Mouse (Mus musculus) midbrain, embryonic 14.5 days (tissue): Measurements from ENCODE around the gene Smtn. TPM values are rescaled to one million over a fixed set of nuclear protein-coding genes. Genes with fewer than 3 reads are reported as not detected.

Source experiments
- ATAC-seq: fragments of 200-750 bp; cut with Nextera tagmentation; 2 replicates; pipeline ENCODE4 v1.8.0; 2017; ENCODE audit warnings: moderate number of reproducible peaks, moderate library complexity; ENCODE audit not compliant: low FRiP score, low TSS enrichment
- DNase-seq: peaks from one replicate; pipeline ENCODE4 v3.0.0-alpha.2; 2015
- H3K27ac ChIP-seq: fragments of 300-500 bp; sonication (generic); replicated peaks from 2 replicates; pipeline ENCODE4 v1.5.1; 2014; ENCODE audit warnings: mild to moderate bottlenecking, low read depth, low read length, moderate library complexity
- H3K27me3 ChIP-seq: fragments of 300-500 bp; sonication (generic); 2 replicates; pipeline ENCODE4 v1.6.1; 2014; ENCODE audit warnings: low read length, control low read depth, mixed read lengths; ENCODE audit not compliant: control insufficient read depth, insufficient read depth
- H3K36me3 ChIP-seq: fragments of 300-500 bp; sonication (generic); 2 replicates; pipeline ENCODE4 v1.6.1; 2014; ENCODE audit warnings: low read length, control low read depth; ENCODE audit not compliant: control insufficient read depth, insufficient read depth
- H3K4me1 ChIP-seq: fragments of 300-500 bp; sonication (generic); 2 replicates; pipeline ENCODE4 v1.6.1; 2014; ENCODE audit warnings: mild to moderate bottlenecking, antibody characterized with exemption, low read length, control low read depth; ENCODE audit not compliant: control insufficient read depth, insufficient read depth
- H3K4me2 ChIP-seq: fragments of 300-500 bp; sonication (generic); 2 replicates; pipeline ENCODE4 v1.6.1; 2014; ENCODE audit warnings: mild to moderate bottlenecking, low read length, moderate library complexity
- H3K4me3 ChIP-seq: fragments of 300-500 bp; sonication (generic); replicated peaks from 2 replicates; pipeline ENCODE4 v1.5.1; 2014; ENCODE audit warnings: low read depth, low read length
- H3K9ac ChIP-seq: fragments of 300-500 bp; sonication (generic); replicated peaks from 2 replicates; pipeline ENCODE4 v1.6.1; 2014; ENCODE audit warnings: mild to moderate bottlenecking, low read length, moderate library complexity
- H3K9me3 ChIP-seq: fragments of 300-500 bp; sonication (generic); 2 replicates; pipeline ENCODE4 v1.6.1; 2016; ENCODE audit warnings: low read length, control low read depth, mixed read lengths; ENCODE audit not compliant: control insufficient read depth
- WGBS: fragments of 180-500 bp; shearing (Covaris S2); extraction: QIAGEN DNeasy Blood & Tissue Kit; methylation state at CpG from one replicate; pipeline ENCODE4 v1.1.7; 2014; 5-methylcytosine and 5-hydroxymethylcytosine counted together
- polyA plus RNA-seq: library from polyadenylated mRNA; unstranded; fragments of >200 nt; fragmentation: Nextera tagmentation; extraction: Ambion mirVana; gene quantifications from 2 replicates; pipeline ENCODE4 v1.2.1, GENCODE M21; 2014

The Smtn gene
- polyA plus RNA-seq, 1 experiment from 2014 or later: 12.8 TPM

DNA sequence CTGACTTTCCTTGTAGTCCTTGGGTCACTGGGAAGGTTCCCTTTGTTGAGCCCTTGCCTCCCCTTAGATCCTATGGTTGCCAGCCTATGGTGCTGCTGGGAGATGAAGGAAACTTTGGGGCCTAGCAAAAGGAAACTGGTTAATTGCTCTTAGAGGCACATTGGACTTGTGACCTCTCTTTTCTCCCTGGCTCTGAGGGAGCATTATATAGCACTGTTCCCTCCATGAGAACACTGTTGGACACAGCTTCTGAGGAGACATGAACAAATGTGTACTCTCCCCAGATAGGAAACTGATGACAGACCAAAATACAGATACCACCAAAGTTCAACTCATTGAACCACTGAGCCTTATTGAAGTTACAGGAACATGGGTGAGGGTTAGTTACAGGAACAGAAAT is 64.9 kb downstream of the Smtn start:
- Histone ChIP-seq H3K27me3 (no peaks in the 10 kb centered on the region), H3K36me3 (no peaks in the 10 kb centered on the region), H3K9me3 (no peaks in the 10 kb centered on the region), H3K27ac (no peak overlapping the region), H3K4me2 (no peak overlapping the region), H3K4me3 (no peak overlapping the region), H3K9ac (no peak overlapping the region), H3K4me1 (no peaks in the 10 kb centered on the region)
- ATAC-seq (no peak), DNase-seq (no peak)

- Histone ChIP-seq H3K36me3 (no peaks in the 10 kb centered on the region), H3K9ac (no peak overlapping the region), H3K4me1 (no peaks in the 10 kb centered on the region), H3K9me3 (no peaks in the 10 kb centered on the region), H3K4me2 (no peak overlapping the region), H3K27ac (no peak overlapping the region), H3K27me3 (no peaks in the 10 kb centered on the region), H3K4me3 (no peak overlapping the region)
- WGBS: 93% methylated on average over 7 of the region's 7 CpGs
- DNase-seq: no peak
- no peak for ATAC-seq
Measured at GRCm38 (mm10) chr11:3474480-3475115, 65.8 kb downstream of the Smtn start.

- Histone ChIP-seq H3K4me3 (no peak overlapping the region), H3K4me2 (no peak overlapping the region), H3K4me1 (no peaks in the 10 kb centered on the region), H3K27ac (no peak overlapping the region), H3K36me3 (no peaks in the 10 kb centered on the region), H3K9me3 (no peaks in the 10 kb centered on the region), H3K27me3 (no peaks in the 10 kb centered on the region), H3K9ac (no peak overlapping the region)
- peak; percentile 94 for DNase-seq
- ATAC-seq: peak; percentile 48; the same call in 1 of the 2 replicates
- WGBS: 25% methylated on average over 1 of the region's 1 CpGs
Measured at GRCm38 (mm10) chr11:3472484-3472883, 67.9 kb downstream of the Smtn start.

GRCm38 (mm10) chr11:3471448-3471850 is 69.0 kb downstream of the Smtn start:
- Histone ChIP-seq H3K27ac (no peak overlapping the region), H3K27me3 (no peaks in the 10 kb centered on the region), H3K9ac (no peak overlapping the region), H3K36me3 (no peaks in the 10 kb centered on the region), H3K4me1 (no peaks in the 10 kb centered on the region), H3K9me3 (no peaks in the 10 kb centered on the region), H3K4me2 (no peak overlapping the region), H3K4me3 (no peak overlapping the region)
- ATAC-seq (no peak), DNase-seq (no peak)
- WGBS: 26% methylated on average over 11 of the region's 11 CpGs

Other genes with a start within 250 kb of the Smtn start
- gene Pik3ip1, start 210.2 kb downstream of the Smtn start, polyA plus RNA-seq: 20.2 and 21.2 TPM in 2 replicates
- gene Limk2, start 131.4 kb downstream of the Smtn start, polyA plus RNA-seq: 155 and 172 TPM in 2 replicates
- gene Rnf185, start 88.2 kb downstream of the Smtn start, polyA plus RNA-seq: 40.3 and 55.3 TPM in 2 replicates
- 0.59 and 0.72 TPM in 2 replicates for gene Pla2g3, start 52.3 kb downstream of the Smtn start, polyA plus RNA-seq
- gene Inpp5j, start 35.8 kb downstream of the Smtn start, polyA plus RNA-seq: 3.2 and 4.7 TPM in 2 replicates
- 48.5 and 76.5 TPM in 2 replicates for gene Selenom, start 25.9 kb downstream of the Smtn start, polyA plus RNA-seq
- gene Morc2a, start 108.6 kb upstream of the Smtn start, polyA plus RNA-seq: 32.1 and 32.2 TPM in 2 replicates